Mouse (Mus musculus) cortical plate, adult 2 months (tissue): Measurements from ENCODE around the gene Hist1h4d.

Experiments
- CTCF ChIP-seq: fragments of 200-500 bp; IDR thresholded peaks from 2 replicates; pipeline ENCODE4 v1.5.1; 2011; ENCODE audit warnings: mild to moderate bottlenecking, control low read depth, low read length; ENCODE audit not compliant: insufficient read depth; ENCODE audit errors: extremely low read depth
- POLR2A ChIP-seq: fragments of 200-500 bp; IDR thresholded peaks from 2 replicates; pipeline ENCODE4 v1.6.1; 2011; ENCODE audit warnings: mild to moderate bottlenecking, low read length, control low read depth; ENCODE audit not compliant: insufficient read depth; ENCODE audit errors: extremely low read depth

- TF ChIP-seq POLR2A (no peak), CTCF (no peak)
Observed at GRCm38 (mm10) chr13:23554393-23554792, 27.0 kb upstream of the Hist1h4d start.
